Mouse (Mus musculus): Measurements from ENCODE around the gene Slc16a11.

DNA sequence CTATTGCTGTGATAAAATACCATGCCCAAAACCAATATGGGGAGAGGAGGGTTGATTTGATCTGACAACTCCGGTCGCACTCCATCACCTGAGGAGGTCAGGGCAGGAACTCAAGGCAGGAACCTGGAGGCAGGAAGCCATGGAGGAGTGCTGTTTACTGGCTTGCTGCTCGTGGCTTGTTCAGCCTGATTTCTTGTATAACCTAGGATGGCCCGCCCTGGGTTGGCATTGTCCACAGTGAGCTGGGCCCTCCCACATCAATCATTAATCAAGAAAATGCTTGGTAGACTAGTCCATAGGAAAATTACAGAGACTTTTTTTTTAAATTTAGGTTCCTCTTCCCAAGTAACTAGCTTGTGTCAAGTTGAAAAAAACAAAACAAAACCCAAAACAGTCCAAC, 38.1 kb upstream of the Slc16a11 start:
- no peak for TF ChIP-seq CTCF (IDR thresholded peaks at IDR 0.05; ENCODE audit: low read depth, low read length)
- no peak for TF ChIP-seq POLR2A (IDR thresholded peaks at IDR 0.05; ENCODE audit: extremely low read depth, insufficient read depth, low read length)
